Mouse (Mus musculus) adrenal gland, postnatal 36 days (tissue): ENCODE measurements around the gene Cybb. TPM values are rescaled to one million over a fixed set of nuclear protein-coding genes. Genes with fewer than 3 reads are reported as not detected.

ENCODE experiments used
- total RNA-seq, 2 experiments: library from RNA; stranded (reverse); gene quantifications; 2 replicates each; pipeline ENCODE4 v1.2.3; 2021

Cybb gene
- total RNA-seq, 2 experiments from 2014 or later: 12.7 to 13.7 TPM

Other genes starting within 250 kb of the Cybb start
- gene Gm14862, start 230.9 kb downstream of the Cybb start, total RNA-seq: not detected
- gene Xk, start 215.0 kb downstream of the Cybb start, total RNA-seq: 1 to 10 TPM; 1.5 TPM
- under 1 TPM in 1 of 2 experiments, not detected in 1; 0.86 TPM for gene H2al1m, start 204.0 kb downstream of the Cybb start, total RNA-seq
- gene H2al1k, start 137.1 kb downstream of the Cybb start, total RNA-seq: not detected
- not detected for gene H2al1o, start 84.6 kb upstream of the Cybb start, total RNA-seq
- gene Dynlt3, start 175.2 kb upstream of the Cybb start, total RNA-seq: 100 to 1,000 TPM; 151 to 158 TPM